Mouse (Mus musculus) gonadal fat pad, adult 2 months (tissue): ENCODE data around the gene Gemin4. TPM values are rescaled to one million over a fixed set of nuclear protein-coding genes. Genes with fewer than 3 reads are reported as not detected.

ENCODE experiments used
- polyA plus RNA-seq: library from polyadenylated mRNA; depleted of rRNA; stranded (reverse); fragments of >200 nt; gene quantifications from 2 replicates; pipeline ENCODE4 v1.2.3, GENCODE M21; 2012; rRNA removed

Gemin4 gene
- polyA plus RNA-seq, 1 experiment, result 10.6 TPM

Other genes with a start within 250 kb of the Gemin4 start
- 2.0 and 5.4 TPM in 2 replicates for gene 1700016K19Rik, start 217.8 kb downstream of the Gemin4 start, polyA plus RNA-seq
- 27.2 and 44.8 TPM in 2 replicates for gene Rflnb, start 189.9 kb downstream of the Gemin4 start, polyA plus RNA-seq
- 30.1 and 35.1 TPM in 2 replicates for gene Vps53, start 38.0 kb downstream of the Gemin4 start, polyA plus RNA-seq
- 5.8 and 9.2 TPM in 2 replicates for gene Fam57a, start 38.0 kb downstream of the Gemin4 start, polyA plus RNA-seq
- 23.3 and 26.9 TPM in 2 replicates for gene Dbil5, start 56 bp downstream of the Gemin4 start, polyA plus RNA-seq
- gene Mrm3, start 26.1 kb upstream of the Gemin4 start, polyA plus RNA-seq, result 3.9 and 6.4 TPM in 2 replicates
- gene Glod4, start 26.1 kb upstream of the Gemin4 start, polyA plus RNA-seq, result 17.5 and 24.6 TPM in 2 replicates
- 21.9 and 22.2 TPM in 2 replicates for gene Nxn, start 181.5 kb upstream of the Gemin4 start, polyA plus RNA-seq
- gene Timm22, start 189.3 kb upstream of the Gemin4 start, polyA plus RNA-seq, result 10.4 and 15.2 TPM in 2 replicates